Mouse (Mus musculus) cerebral cortex, adult 2 months (tissue): Measurements from ENCODE around the gene Nudt3.

Source experiments
- WGBS: fragments of 180-500 bp; shearing (Covaris S2); methylation state at CpG from one replicate; pipeline ENCODE4 v1.1.7; 2018; 5-methylcytosine and 5-hydroxymethylcytosine counted together

Nudt3 gene

DNA sequence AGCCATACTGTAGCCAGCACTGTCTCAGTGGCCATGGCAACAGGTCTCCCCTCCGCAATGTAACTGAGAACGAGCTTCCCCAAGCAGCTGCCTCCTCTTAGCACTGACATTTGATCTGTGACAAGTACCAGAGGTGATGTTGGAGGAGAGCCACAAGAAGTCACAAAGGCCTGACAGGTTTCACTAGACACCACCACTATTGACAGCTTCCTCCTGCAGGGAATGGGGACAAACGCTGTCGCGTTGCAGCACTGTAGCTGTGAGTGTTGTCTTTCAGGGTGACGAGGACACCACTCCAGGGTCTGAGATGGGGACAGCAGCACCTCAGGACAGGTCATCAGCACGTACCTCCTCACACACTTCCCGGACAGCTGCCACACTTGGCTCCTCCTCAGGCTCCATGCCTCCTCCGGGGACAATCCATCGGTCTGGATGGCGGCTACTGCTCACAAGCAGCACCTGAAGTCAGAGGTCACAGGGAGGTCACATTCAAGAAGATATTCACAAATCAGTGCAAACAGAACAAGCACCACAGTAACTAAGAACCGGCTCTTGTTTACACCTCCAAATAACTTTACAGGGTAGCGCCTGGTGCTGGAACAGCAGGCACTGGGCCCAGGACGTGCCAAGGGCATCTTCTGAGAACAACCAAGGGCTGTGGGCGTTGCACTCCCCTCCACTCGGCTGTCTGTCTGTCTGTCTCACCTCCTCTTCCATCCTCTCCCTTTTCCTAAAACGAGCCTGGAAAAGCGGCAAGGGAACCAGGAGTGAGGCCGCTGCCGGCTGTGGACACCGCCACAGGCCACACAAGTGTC is 26.7 kb downstream of the Nudt3 start:
- WGBS, result 59% methylated on average over 21 of the region's 21 CpGs

DNA sequence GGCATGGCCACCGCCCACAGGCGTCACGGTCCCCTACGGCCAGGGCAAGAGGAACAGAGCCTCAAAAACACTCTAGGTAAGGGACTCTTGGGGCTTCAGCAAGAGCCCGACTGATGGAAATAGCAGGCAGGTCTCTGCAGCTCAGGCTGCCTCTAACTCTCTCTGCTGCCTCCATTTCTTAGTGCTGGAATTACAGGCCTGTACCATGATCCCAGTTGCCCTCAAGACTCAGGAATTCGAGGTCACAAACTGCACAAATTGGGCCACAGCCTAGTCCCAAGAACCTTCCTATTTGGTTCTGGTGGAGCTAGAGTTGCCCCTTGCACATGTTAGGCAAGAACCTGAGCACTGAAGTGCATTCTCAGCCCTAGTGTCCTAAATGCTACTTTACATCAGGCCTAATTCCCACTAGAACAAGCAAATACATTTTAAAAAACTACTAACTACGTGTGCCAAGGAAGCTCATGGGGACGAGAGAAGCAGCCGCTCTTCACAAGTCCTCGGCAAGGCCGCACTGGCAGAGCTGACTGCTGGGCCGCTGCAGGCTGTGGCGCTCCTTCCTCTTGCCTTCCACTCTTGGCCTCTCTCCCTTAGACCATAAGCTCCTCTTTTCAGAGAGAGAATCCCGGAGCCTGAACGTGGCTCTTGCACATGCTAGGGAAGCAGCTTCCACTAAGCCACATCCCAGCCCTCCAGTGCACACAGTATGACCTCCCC is 27.5 kb downstream of the Nudt3 start:
- 48% methylated on average over 15 of the region's 15 CpGs for WGBS

DNA sequence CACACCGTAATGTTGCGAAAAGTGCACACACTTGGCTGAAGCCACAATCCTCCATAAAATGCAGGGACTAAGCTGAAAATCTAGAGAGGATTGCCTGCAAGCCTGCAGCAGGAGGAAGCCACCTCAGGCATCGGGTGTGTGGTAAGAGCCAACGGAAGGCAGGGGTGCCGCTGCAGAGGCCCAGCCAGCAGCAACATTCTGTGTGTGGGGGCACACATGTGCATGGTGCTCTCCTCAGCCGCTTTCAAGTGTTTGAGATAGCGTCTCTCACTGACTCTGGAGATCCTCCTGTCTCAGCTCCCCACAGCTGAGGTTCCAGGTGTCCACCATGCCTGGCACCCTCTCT is 30.8 kb downstream of the Nudt3 start:
- WGBS, result 84% methylated on average over 7 of the region's 7 CpGs

DNA sequence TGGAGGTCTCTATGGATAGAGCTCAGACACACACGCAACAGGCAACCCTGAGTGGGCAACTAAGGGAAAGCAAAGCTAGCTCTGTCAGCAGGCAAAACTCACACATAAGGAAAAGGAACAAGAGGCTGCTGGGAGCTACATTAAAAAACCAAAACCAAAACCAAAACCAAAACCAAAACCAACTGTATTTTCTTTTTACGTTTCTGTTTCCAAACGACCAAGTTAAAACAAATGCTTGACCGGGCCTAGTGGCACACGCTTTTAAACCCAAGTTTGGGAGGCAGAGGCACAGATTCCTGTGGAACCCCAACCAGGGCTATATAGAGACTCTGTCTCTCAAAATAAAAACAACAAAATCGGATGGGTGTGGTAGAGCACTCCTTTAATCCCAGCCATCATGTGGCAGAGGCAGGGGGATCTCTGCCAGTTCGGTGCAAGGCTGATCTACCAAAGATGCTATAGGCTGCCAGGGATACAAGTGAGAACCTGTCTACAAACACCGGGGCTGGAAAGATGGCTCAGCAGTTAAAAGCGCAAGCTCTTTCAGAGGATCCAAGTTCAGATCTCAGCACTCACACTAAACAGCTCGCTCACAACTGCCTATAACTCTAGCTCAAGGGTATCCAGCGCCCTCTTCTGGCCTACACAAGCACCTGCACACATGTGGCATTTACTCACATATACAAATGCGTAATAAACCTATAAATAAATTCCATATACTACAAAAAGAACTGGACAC is 31.3 kb downstream of the Nudt3 start:
- 69% methylated on average over 12 of the region's 12 CpGs for WGBS

DNA sequence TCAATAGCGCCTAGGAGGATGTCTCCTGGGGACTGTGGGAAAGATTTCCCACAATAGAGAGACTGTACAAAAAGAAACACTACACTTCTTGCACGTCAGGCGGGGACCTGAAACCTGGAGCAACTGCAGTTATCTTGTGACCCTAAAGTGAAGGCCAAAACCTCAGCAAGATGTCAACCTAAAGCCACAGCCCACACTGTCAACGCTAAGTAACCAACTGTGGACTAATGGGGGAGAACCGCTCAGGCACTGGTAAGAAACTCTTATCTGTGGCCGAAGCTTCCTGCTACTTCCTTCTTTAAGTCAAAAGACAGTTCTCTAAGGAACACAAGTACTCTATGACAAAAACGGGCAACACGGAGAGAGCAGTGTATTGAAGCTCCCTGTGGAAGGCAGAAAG is 35.1 kb downstream of the Nudt3 start:
- WGBS, result 57% methylated on average over 8 of the region's 8 CpGs

DNA sequence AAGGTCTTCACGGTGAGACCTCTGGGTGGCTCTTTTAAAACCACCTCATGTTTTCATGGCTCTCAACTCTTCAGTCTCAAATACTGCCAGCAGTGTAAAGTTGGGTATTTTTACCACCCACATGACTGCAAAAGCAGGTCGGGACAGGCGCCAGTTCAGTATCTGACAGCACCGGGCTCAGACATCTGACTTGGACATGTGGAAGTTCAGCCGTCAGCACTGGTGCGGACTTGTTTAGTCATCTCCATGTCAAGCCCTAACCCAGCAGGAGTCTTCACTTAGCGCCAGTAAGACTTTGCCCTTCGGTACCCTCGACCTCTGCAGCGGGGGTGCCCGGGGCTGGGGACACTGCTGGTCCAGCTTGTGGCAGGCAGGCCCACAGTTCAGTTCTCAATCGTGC is 36.0 kb downstream of the Nudt3 start:
- WGBS, result 30% methylated on average over 12 of the region's 12 CpGs

DNA sequence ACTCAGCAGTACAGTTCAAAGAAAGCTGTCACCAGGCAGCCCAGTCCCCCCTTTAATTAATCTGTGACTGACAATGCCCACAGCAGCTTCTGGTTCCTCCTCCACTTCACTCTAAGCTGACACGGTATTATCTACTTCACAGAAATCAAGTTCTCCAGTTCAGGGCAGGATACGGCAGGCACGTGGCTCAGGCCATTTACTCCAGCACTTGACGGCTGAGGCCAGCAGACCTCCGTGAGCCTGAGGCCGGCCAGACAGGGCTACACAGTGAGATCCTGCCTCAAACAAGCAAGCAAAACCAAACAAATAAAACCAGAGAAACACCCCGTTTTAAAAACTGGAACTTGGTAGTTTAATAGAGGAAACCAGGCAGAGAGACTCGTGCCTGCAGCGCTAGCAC is 36.6 kb downstream of the Nudt3 start:
- WGBS, result 53% methylated on average over 9 of the region's 9 CpGs

DNA sequence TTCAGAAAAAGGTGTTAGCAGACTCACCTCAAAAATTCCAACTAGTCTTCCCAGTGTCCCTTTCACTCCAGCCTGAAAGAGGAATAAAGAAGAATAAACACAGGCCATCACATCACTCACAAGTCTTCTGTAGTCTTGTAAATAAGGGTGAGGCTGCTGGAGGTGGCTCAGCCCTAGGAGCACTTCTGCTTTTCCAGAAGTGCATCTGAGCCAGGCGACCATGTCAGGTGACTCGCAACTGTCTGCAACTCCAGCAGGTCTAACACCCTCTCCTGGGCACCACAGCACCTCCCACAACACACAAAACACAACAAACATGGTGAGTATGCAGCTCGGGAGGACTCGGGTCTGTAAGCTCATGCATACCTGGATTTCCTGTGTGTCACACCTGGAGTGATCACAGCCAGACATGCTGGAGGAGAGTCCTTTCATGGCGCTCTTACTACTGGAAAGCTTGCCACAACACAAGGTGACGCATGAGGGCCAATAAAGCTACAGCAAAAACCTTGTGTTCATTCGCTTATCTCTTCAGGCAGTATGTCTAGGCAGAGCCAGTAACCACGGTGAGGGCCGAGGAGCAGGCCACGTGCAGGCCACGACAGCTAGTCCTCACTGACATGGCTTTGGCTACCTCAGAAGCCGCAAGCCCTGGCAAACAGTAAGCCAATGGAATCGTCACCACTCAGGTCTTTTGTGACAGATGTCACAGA is 40.0 kb downstream of the Nudt3 start:
- WGBS, result 80% methylated on average over 13 of the region's 13 CpGs

DNA sequence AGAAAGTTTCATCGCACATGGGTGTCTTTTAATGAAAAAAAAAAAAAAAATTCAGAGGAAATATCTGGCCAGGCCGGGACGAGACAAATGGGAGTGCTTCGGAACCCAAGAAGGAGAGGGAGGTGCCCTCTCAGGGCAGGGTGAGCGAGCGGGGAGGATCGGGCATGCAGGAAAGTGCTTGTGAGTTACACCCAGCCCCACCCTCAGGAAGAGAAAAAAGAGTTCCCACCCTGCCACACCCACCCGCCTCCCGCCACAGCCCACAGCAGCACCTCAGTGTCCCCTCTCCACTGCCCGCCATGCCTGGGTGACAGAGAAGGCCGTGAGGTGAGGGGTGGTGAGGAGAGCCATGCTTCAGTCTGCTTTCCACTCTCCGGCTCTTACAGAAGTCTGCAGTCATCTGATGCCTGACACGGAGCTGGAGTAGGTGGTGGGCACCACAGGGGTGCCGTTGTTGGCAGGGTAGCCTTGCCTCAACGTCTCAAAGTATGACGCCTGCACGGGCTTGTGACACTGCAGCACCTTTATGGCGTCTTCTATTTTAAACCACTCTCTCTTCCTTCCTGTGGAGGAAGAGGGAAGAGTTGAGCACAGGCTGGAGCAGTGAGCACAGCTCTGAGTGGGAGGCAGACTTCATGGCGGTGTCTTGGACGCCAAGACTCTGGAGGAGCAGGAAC is 42.8 kb downstream of the Nudt3 start:
- WGBS, result 64% methylated on average over 20 of the region's 20 CpGs

DNA sequence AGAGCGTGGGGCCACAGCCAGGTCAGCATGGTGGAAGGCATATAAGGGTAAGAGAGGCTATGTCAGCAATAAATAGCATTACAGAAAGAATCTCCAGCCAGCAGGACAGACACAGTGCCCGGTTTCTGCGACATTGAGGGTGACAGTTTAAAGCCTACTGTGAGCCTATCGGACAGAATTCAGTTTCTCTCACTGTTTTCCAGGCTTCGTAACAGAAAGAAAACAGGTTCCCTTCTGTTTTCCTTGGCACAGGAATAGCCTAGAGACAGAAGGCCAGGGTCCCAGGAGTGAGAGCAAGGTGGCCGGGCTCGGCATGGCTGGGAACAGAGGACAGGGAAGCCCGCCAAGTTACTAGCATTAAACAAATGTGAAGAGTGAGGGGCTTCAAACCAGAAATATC is 43.5 kb downstream of the Nudt3 start:
- 64% methylated on average over 8 of the region's 8 CpGs for WGBS

DNA sequence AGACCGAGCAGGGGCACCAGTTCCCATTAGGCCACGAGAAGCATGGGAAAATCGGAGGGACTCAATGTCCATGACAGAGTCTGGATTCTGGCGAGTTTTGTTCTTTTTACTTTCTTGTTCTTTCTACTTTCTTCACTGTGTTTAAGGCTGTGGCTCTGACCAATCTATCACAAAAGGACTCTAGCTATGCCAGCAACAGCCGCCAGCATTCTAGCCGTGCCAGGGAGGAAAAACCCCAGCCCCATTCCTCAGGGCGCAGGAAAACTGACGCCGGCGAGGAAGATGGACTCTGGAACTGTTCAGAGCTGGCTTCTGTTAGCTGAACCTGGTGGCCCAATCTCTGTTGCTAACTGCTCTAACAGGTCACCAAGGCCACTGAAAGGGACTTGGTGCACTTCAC is 44.8 kb downstream of the Nudt3 start:
- 71% methylated on average over 10 of the region's 10 CpGs for WGBS

DNA sequence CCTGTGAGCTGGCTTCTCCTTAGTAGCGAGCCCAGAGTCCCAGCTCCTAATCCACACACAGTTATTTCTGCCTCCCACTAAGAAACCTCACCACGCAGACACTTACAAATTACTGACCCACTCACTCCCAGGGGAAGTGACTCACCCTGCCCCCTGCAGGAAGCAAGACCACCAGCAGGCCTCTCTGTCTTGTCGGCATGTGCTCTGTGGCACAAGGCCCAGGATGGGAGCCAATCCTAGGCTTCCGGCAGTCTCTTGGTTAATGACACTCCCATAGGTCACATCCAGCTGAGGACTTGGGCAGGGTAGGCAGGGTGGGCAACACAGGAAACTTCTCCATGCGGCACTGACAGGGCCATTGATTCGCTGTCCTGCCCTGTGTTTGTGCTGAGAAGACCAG is 45.8 kb downstream of the Nudt3 start:
- 39% methylated on average over 6 of the region's 6 CpGs for WGBS

DNA sequence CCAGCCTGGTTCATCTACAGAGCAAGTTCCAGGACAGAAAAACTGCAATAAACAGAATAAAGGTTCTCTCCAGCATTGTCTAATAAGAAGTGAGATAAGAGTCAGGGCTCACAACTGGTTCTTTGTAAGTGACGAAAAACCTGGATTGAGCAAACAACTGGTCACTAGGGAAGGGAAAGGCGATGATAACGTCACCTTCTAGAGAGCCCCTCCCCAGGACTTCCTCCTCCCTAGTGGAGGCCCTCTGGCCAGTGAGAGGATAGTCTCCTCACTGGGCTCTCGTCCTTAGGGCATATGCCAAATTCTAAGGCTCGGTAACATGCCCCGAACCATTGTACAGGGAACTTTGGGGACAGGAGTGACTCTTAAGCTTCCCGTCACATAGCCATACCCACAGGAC is 47.2 kb downstream of the Nudt3 start:
- 82% methylated on average over 7 of the region's 7 CpGs for WGBS

DNA sequence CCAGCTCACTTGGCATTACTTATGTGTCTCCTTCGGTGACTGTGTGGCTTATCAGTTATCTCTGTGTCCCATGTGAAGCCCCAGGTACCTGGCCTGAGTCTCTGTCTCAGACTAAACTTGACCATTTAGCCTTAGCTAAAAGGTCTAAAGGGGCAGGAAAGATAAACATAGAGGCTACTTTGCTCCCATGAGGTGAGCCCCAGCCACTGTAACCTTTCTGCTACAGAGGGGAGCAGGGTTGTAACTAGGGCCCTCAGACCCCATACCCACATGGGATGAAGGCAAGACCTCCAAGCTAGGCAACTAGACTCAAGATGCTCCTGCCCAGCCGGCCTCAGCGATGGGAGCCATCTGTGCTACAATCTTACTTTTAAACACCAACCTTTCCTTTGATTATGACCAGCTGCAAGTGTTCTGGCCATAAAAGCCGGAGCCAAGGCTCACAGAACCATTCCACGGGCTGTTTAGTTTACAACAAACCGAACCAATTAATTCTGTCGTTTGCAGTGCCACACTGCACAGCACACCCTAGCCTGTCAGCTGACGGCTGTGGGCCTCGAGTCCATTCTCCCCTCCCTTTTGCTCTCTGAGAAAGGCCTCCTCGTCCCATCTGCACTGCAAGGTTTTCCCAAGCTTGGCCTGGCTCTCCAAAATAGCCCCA is 48.0 kb downstream of the Nudt3 start:
- 43% methylated on average over 10 of the region's 10 CpGs for WGBS

DNA sequence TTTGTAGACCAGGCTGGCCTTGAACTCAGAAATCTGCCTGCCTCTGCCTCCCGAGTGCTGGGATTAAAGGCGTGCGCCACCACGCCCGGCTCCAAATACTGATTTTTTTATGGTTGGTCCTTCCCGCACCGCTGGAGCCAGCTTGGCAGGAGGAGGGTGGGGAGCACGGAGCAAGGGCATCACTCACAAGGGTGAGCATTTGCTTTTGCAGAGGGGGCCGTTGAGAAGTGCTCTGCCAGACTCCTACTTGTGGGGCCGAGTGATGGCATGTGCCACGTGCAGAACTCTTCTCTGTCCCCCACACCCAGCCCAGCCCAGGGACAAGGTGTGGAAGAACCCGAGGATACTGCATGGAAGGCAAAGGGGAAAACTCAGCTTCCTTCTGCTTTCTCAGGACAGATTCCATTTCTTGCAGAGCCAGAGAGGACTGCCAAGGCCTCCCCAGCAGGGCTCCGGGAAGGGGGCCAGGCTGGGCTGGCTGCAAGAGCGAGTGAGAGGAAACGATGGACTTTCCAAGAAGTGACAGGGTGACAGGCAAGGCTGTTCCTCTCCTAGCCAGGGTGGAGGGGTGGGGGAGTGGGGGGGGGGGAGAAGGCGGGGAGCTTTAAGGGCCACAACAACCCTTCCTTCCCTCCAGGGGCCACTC is 48.7 kb downstream of the Nudt3 start:
- 54% methylated on average over 15 of the region's 16 CpGs for WGBS

DNA sequence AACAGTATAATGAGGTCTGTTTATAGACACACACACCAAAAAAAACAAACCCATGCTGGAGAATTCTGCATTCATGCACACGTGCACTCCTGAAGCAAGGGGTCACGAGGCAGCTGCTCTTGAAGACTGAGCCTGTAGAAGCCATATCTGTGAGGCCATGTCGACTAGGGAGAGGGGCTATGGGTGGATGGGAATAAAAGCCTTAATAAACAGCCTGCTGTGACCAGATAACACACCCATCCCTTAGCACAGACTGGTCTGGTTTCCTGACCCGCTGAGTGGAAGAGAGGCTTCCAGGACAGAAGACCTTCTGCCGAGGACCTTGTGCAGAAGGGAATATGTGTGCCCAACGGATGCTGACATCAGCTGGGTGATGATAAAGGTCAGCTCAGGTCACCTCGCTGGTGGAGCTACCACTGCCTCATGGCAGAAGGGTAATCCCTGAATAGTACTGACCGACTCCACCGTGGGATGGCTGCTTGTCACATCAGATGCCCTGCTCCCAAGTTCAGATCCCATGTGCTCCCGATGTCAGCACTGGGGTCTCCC is 49.4 kb downstream of the Nudt3 start:
- 68% methylated on average over 10 of the region's 10 CpGs for WGBS

DNA sequence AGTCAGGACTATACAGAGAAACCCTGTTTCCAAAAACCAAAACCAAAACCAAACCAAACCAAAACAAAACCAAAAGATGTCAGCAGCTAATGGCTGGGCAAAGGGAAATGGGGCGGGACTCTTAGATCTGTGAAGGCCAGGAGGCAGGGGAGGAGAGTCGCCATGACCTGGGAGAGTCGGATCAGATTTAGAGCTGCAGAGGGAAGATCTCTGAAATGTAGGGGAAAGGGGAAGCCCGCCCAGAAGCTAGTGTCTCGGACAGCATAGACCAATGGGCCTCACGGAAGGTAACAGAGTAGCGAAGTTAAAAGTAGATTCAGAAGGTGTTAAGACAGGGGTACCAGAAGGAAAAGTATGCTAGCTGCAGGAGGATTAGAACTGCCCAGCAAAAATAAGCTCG is 52.0 kb downstream of the Nudt3 start:
- WGBS, result 63% methylated on average over 8 of the region's 8 CpGs

DNA sequence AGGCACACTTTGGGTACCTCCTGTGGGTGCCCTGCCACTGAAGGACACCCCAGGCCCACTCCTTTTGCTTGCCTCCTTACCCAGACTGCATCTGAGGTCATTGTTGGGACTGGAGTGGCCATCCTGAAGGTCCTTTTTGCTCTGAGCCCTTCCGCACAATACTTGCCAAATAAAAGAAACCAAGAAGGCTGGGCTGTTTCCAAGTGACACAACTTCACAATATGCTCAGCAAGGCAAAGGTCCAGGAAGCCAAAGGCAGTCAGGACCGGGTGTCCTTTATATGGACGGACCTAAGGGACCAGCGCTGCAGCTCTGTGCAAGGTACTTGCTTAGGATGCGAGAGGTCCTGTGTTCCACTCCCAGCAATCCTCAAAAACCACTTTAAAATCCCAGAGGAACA is 55.1 kb downstream of the Nudt3 start:
- WGBS, result 77% methylated on average over 5 of the region's 5 CpGs

DNA sequence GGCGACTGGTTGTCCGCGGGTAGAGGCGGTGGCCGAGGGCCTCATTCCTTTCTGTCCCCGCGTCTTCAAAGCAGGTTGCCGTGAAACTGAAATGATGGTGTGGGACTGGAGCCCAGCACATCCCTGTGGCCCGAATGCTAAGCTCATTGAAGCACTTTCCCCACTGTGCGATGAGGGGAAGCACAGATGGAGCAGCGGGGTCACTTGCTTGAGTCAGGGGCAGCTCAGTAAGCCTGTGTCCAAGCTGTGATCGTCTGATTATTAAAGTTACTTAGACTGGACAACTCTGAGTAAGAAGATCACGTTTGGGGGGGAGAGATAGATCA is 57.4 kb downstream of the Nudt3 start:
- under 1% methylated on average over 13 of the region's 13 CpGs for WGBS

DNA sequence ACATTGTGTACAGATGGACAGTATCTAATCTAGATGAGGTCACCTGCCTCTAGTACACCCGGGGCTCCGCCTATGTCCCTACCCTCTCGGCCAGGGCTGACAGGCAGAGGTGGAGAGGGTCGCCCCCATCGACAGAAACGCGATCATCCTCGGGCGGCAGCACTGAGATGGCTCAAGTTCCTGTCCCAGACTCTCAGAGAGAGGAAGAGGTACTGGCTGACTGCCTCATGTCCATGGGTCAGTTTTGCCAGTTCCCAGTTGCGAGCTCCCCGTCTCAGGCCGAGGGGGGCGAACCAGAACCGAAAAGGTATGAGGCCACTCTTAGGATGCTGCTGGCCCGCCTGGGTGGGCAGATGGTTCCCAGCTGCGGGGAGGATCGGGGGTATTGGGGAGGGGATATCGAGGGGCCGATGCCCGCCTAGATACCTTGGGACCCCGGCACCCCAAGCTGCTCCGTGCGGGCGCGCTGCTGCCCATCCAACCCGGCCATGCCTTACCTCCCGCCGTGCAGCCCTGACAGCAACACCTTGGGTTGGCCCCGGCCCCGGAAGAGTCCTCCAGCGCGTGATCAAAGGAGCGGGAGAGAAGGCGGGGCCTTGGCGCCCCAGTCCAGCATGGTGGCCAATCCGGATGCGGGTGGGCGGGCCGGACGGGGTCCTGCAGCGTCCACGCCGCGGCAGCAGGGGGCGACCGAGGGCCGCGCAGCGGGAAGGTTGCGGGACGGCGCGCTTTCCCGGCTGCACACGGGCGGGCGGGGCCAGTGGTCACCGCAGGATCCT is 57.9 kb downstream of the Nudt3 start, which contains the start of gene AI413582:
TSS of gene AI413582 (minus strand) at position 594 of the 779 bp plus-strand sequence.
- 1% methylated on average over 58 of the region's 58 CpGs for WGBS
